Mouse (Mus musculus): Measurements from ENCODE around the gene Psma6. TPM values are rescaled to one million over a fixed set of nuclear protein-coding genes. Genes with fewer than 3 reads are reported as not detected.

Psma6 gene
- polyA plus RNA-seq, 1 experiment, result 41.7 TPM

DNA sequence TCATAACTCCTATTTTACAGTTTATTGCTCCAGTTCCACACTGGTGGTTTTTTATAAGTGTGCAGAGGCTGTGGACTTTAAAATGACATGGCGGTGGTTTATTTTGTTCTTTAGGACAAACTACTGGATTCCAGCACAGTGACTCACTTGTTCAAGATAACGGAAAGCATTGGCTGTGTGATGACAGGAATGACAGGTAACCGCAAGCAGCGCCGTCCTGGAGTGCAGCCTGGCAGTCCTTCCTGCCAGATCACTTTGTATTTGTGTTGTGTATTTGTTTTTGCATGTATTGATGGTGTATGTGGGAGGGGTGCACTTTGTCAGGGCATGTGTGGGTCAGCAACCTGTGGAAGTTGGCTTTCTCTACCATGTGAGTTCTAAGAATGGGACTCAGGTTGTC lies 23.9 kb downstream of the Psma6 start:
- no peak for TF ChIP-seq POLR2A (IDR thresholded peaks at IDR 0.05; ENCODE audit: borderline replicate concordance, extremely low read depth, low read depth, low read length)
- no peak for TF ChIP-seq CTCF (IDR thresholded peaks at IDR 0.05; ENCODE audit: insufficient read depth, low read length)
- DNase-seq, result no peak
- H3K4me1 ChIP-seq (ENCODE audit: control insufficient read depth, insufficient read depth, low read length), result no peaks in the 10 kb centered on the region
- H3K4me3 ChIP-seq (replicated peaks; ENCODE audit: extremely low read depth, low read depth, low read length), result no peak overlapping the region
- WGBS, result 74% methylated on average over 5 of the region's 5 CpGs

DNA sequence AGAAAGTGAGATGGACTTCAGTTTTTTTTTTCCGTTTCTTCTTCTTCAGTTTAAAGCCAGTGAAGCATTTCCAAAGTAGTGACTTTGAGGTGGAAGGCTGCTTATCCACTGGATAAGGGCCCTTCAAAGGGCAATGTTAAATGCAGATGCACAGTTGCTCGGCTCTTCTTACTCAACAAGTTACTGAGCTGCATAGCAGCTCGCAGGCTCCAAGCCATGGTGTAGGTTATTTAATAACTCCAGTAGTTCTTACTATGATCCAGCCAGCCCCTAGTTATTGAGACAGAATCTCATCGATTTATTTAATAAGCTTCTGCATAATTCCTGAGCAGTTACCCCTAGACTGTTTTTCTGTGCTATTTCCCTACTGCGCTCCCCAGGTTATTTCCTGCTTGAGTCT lies 31.2 kb downstream of the Psma6 start:
- no peak for DNase-seq
- no peak overlapping the region for H3K4me3 ChIP-seq (replicated peaks; ENCODE audit: extremely low read depth, low read depth, low read length)
- TF ChIP-seq CTCF (IDR thresholded peaks at IDR 0.05; ENCODE audit: insufficient read depth, low read length) (no peak), POLR2A (IDR thresholded peaks at IDR 0.05; ENCODE audit: borderline replicate concordance, extremely low read depth, low read depth, low read length) (no peak)
- WGBS, result 88% methylated on average over 5 of the region's 5 CpGs
- no peaks in the 10 kb centered on the region for H3K4me1 ChIP-seq (ENCODE audit: control insufficient read depth, insufficient read depth, low read length)

DNA sequence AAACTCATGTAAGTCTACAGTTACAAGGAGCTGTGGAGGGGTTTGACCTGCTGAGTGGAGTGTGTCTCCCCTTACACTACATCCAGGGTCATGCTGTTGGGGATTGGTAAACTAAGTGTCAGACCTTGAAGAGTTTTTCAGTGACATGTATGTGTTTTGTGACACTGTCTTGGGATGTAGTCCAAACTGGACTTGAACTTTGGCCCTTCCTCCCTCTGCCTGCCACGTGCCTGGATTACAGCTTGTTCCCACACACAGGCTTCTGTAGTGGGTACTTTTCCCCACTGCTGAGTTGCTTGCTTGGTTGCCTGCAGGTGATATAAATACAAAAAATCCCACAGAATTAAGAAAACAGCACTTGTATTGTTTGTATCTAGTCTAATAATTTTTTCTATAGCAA lies 31.7 kb downstream of the Psma6 start:
- DNase-seq, result no peak
- no peaks in the 10 kb centered on the region for H3K4me1 ChIP-seq (ENCODE audit: control insufficient read depth, insufficient read depth, low read length)
- no peak overlapping the region for H3K4me3 ChIP-seq (replicated peaks; ENCODE audit: extremely low read depth, low read depth, low read length)
- TF ChIP-seq CTCF (IDR thresholded peaks at IDR 0.05; ENCODE audit: insufficient read depth, low read length) (no peak), POLR2A (IDR thresholded peaks at IDR 0.05; ENCODE audit: borderline replicate concordance, extremely low read depth, low read depth, low read length) (no peak)
- WGBS, result 39% methylated on average over 1 of the region's 1 CpGs

DNA sequence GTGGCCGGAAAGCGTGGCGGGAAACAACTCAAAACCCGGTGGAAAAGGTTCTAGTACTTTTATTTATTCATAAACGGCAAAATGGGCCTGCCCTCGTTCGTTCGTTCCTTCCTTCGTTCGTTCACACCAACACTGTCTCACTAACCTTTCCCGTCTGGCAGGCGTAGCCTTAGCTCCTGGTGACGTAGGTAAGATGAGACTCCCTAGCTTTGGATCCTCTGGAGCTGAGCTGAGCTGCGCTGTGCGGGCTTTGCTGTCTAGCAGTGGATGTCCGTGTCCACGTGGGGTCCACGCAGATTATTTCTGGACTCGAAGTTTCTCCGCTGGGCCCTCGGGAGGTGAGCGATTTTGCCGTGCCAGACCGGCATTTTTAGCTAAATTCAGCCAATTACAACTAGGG lies 36.2 kb downstream of the Psma6 start:
- DNase-seq, result no peak
- Histone ChIP-seq H3K4me3 (replicated peaks; ENCODE audit: extremely low read depth, low read depth, low read length) (no peak overlapping the region), H3K4me1 (ENCODE audit: control insufficient read depth, insufficient read depth, low read length) (no peaks in the 10 kb centered on the region)
- 95% methylated on average over 24 of the region's 24 CpGs for WGBS
- TF ChIP-seq POLR2A (IDR thresholded peaks at IDR 0.05; ENCODE audit: borderline replicate concordance, extremely low read depth, low read depth, low read length) (no peak), CTCF (IDR thresholded peaks at IDR 0.05; ENCODE audit: insufficient read depth, low read length) (no peak)

DNA sequence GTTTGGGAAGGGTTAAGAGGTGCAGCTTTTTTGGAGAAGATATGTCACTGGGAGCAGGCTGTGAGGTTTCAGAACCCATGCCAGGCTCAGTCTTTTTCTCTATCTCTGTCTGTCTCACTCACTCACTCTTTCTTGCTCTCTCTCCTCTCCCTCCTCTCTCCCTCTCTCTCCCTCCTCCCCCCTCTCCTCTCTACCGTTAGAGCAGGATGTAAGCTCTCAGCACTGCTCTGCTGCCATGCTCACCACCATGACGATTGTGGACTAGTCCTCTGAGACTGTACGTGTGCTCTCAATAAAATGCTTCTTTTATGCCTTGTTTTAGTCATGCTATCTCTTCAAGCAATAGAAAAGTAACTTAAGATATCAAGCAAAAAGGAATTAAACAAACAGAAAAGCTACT lies 38.0 kb downstream of the Psma6 start:
- DNase-seq, result no peak
- 21% methylated on average over 3 of the region's 3 CpGs for WGBS
- H3K4me1 ChIP-seq (ENCODE audit: control insufficient read depth, insufficient read depth, low read length), result no peaks in the 10 kb centered on the region
- H3K4me3 ChIP-seq (replicated peaks; ENCODE audit: extremely low read depth, low read depth, low read length), result no peak overlapping the region
- TF ChIP-seq CTCF (IDR thresholded peaks at IDR 0.05; ENCODE audit: insufficient read depth, low read length), result no peak
- TF ChIP-seq POLR2A (IDR thresholded peaks at IDR 0.05; ENCODE audit: borderline replicate concordance, extremely low read depth, low read depth, low read length), result no peak

DNA sequence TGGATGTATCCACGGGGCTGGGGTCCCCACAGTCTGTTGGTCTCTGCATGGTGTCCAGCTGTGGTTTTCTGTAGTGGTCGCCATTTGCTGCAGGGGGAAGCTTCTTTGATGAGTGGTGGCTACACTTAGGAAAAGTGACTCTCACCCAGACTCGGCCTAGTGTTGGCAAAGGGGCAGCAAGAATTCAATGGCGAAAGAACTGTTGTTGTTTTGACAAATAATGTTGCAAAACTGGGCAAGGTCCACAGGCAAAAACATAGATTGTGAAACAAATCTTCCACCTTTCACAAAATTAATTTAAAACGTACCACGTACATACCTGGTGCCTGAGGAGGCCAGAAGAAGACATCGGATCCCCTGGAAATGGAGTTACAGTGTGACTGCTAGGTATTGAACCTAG lies 42.3 kb downstream of the Psma6 start:
- Histone ChIP-seq H3K4me1 (ENCODE audit: control insufficient read depth, insufficient read depth, low read length) (no peaks in the 10 kb centered on the region), H3K4me3 (replicated peaks; ENCODE audit: extremely low read depth, low read depth, low read length) (no peak overlapping the region)
- 88% methylated on average over 7 of the region's 7 CpGs for WGBS
- no peak for TF ChIP-seq POLR2A (IDR thresholded peaks at IDR 0.05; ENCODE audit: borderline replicate concordance, extremely low read depth, low read depth, low read length)
- TF ChIP-seq CTCF (IDR thresholded peaks at IDR 0.05; ENCODE audit: insufficient read depth, low read length), result no peak
- no peak for DNase-seq

DNA sequence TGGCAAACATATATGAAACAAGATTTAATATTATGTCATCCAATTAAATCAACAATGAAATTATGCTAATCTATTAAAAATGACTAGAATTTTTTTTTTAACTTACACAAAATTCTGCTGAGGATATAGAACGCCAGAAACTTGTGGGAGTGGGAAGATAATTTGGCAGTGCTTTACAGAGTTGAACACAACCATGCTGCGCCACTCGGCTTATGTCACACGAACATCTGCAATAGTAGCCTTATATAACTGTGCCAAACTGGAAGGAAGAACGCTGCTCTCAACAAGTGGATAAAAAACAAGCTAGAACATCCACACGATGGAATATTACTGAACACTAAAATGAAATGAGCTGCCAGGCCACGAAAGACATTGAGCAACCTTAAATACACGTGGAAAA lies 45.2 kb downstream of the Psma6 start:
- 74% methylated on average over 8 of the region's 8 CpGs for WGBS
- no peak for TF ChIP-seq CTCF (IDR thresholded peaks at IDR 0.05; ENCODE audit: insufficient read depth, low read length)
- no peak for TF ChIP-seq POLR2A (IDR thresholded peaks at IDR 0.05; ENCODE audit: borderline replicate concordance, extremely low read depth, low read depth, low read length)

DNA sequence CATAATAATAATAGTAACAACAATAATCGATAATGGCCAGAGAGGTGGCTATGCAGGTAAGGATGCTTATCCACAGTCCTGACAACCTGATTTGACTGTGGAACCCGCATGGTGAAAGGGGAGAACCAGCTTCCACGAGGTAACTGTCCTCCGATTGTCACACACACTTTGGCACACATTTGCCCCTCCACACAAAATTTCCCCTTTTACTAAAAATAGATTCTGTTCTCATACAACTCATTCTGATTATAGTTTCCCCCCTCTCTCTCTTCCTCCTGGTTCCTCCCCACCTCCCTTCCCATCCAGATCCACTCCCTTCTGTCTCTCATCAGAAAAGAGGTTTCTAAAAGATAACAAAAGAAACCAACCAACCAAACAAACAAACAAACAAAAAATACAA lies 45.9 kb downstream of the Psma6 start:
- Histone ChIP-seq H3K4me1 (ENCODE audit: control insufficient read depth, insufficient read depth, low read length) (peaks cover 3% of the 10 kb centered on the region; the same call in 1 of the 2 replicates), H3K4me3 (replicated peaks; ENCODE audit: extremely low read depth, low read depth, low read length) (no peak overlapping the region)
- TF ChIP-seq CTCF (IDR thresholded peaks at IDR 0.05; ENCODE audit: insufficient read depth, low read length) (no peak), POLR2A (IDR thresholded peaks at IDR 0.05; ENCODE audit: borderline replicate concordance, extremely low read depth, low read depth, low read length) (no peak)
- DNase-seq, result no peak
- 80% methylated on average over 4 of the region's 4 CpGs for WGBS

More for the DNA sequence above, 45.2 kb downstream of the Psma6 start:
- Histone ChIP-seq H3K4me1 (ENCODE audit: control insufficient read depth, insufficient read depth, low read length) (peaks cover under 1% of the 10 kb centered on the region; the same call in 1 of the 2 replicates), H3K4me3 (replicated peaks; ENCODE audit: extremely low read depth, low read depth, low read length) (no peak overlapping the region)
- no peak for DNase-seq

DNA sequence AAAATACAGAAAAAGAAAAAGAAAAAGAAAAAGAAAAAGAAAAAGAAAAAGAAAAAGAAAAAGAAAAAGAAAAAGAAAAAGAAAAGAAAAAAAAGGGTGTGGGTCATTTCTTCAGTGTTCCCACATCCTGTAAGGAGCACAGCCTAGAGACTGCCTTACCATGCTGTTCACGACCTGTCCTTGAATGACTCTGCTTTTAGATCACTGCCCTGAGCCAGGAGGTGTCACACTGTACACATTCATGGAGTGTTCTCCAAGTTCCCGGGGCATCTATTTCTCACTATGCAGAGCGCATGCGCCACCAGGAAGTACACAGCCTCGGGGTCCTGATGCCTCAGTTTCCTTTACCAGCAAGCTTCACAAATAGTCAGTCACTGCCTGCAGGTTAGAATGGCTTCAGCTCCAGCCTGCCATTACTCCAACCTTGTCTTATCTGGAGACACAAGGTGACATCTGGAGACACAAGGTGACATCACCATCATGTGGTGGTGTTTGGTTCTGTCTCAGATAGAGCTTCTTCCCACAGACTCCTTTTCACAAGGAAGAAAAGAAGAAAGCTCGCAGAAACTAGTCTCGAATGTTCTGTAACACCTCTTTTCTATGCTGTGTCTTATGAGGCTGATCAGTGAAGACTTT lies 48.4 kb downstream of the Psma6 start:
- no peak for DNase-seq
- H3K4me1 ChIP-seq (ENCODE audit: control insufficient read depth, insufficient read depth, low read length), result peaks cover 6% of the 10 kb centered on the region
- TF ChIP-seq CTCF (IDR thresholded peaks at IDR 0.05; ENCODE audit: insufficient read depth, low read length) (no peak), POLR2A (IDR thresholded peaks at IDR 0.05; ENCODE audit: borderline replicate concordance, extremely low read depth, low read depth, low read length) (no peak)
- H3K4me3 ChIP-seq (replicated peaks; ENCODE audit: extremely low read depth, low read depth, low read length), result no peak overlapping the region
- WGBS, result 81% methylated on average over 7 of the region's 7 CpGs

DNA sequence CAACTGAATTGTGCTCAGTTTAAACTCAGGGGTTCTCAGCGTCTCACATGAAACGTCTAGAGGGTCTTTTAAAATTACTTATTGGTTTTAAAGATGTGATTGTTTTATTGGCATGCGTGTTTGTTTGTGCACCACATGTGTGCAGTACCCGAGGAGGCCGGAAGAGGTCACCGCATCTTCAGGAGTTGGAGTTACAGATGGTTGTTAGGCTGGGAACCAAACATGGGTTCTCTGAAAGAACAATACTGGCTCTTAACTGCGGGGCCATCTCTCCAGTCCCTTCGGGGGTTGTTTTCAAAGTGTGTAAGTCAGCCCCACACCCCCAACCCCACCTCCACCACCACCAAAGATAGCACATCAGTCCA lies 48.9 kb downstream of the Psma6 start:
- Histone ChIP-seq H3K4me1 (ENCODE audit: control insufficient read depth, insufficient read depth, low read length) (peaks cover 6% of the 10 kb centered on the region), H3K4me3 (replicated peaks; ENCODE audit: extremely low read depth, low read depth, low read length) (no peak overlapping the region)
- no peak for TF ChIP-seq POLR2A (IDR thresholded peaks at IDR 0.05; ENCODE audit: borderline replicate concordance, extremely low read depth, low read depth, low read length)
- DNase-seq, result no peak
- WGBS, result 94% methylated on average over 8 of the region's 8 CpGs

All from lung, adult 2 months (tissue).